Mouse (Mus musculus) thymus, postnatal 0 days (tissue): ENCODE results near the gene Cfap61. TPM values are rescaled to one million over a fixed set of nuclear protein-coding genes. Genes with fewer than 3 reads are reported as not detected.
"Not testable (repeated sequence)": the region's sequence is repeated elsewhere in the genome, so short reads cannot be mapped to it uniquely, and the experiment has no call there.

Source experiments
- DNase-seq: peaks from one replicate; pipeline ENCODE4 v3.0.0-alpha.2; 2015; ENCODE audit warnings: low spot score
- polyA plus RNA-seq: library from polyadenylated mRNA; unstranded; fragments of >200 nt; fragmentation: Nextera tagmentation; extraction: Ambion mirVana; gene quantifications from 2 replicates; pipeline ENCODE4 v1.2.1, GENCODE M21; 2015

Cfap61 gene
- polyA plus RNA-seq, result 0.15 and 0.30 TPM in 2 replicates

DNA sequence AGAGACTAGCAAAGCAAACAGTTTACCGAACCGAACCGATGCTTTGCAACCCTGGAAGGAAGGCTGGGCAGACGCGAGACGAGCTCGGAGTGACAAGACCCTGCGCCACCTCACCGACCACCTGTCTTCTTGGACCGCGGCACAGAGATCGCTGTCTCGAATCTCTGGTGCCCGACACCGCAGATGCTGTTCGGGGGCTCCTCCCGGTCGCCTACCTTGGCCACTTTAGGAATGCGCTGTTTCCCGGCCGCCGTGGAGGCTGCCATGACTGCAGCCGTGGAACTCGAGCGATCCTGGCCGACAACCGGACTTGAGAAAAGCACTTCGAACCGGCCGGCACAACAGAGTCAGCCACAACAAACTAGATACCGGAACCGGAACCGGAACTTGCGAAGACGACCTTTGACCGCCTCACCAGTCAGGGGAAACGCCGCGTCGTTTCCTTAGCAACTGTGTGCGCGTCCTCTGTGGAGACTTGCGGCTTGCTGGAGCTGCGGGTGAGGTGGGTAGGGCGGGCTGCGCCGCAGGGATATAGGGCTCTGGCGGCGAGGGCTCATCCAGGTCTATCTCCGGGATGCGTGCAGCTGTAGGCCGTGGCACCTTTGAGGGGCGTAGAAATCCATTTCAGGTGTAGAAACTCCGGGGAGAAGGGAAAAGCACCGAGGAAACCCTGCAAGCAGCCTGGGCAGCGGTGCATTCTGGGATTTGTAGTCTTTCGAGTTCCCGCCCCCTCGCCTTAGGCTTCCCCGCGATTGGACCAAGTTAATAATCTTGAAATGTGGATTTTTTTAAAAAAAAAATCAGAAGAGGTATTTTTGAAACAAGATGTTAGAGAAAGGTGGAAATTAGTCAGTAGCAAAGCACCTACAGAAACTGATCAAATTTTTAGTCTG lies at the start of gene Cfap61, which contains the start of gene Crnkl1:
Cfap61 (plus strand) TSS at position 446 of the 893 bp plus-strand sequence.
Crnkl1 (minus strand) TSS at position 676 of the 893 bp plus-strand sequence.
- DNase-seq, result peak; percentile 95

DNA sequence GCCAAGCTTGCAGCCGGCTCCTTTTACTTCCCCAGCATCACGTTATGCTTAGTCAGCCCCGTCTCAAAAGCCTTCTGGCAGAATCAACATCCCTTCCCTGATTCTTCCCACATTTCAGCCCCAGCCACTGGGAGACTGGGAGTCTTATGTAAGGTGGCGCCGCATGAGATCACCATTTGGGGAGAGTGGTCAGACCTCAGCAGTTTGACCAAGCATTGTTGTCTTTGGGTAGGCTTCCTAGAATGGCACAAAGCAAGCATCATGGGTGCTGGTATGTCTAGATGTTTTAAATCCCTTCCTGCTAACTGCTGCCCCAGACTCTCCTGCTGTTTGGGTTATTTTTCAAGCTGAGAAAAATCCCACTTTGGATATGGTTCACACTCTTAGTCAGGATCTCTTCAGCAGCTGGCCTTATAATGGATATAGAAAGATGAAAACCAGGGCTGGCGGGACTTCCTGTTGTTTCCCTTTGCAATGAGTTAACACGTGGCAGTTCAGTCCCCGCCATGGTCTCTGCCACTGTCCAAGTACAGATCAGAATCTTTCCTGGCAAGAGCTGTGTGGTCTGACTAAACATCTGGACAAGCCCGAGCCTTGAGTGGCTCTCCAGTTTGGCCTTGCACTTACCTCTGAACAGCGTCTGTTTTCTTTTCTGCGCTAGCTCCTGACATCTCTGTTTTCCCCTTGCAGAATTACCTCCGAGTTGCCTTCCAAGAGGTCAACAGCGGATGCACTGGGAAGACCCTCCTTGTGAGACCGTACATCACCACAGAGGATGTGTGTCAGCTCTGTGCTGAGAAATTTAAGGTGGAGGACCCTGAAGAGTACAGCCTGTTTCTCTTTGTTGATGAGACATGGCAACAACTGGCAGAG lies 49.4 kb upstream of the Cfap61 start:
- no peak for DNase-seq

DNA sequence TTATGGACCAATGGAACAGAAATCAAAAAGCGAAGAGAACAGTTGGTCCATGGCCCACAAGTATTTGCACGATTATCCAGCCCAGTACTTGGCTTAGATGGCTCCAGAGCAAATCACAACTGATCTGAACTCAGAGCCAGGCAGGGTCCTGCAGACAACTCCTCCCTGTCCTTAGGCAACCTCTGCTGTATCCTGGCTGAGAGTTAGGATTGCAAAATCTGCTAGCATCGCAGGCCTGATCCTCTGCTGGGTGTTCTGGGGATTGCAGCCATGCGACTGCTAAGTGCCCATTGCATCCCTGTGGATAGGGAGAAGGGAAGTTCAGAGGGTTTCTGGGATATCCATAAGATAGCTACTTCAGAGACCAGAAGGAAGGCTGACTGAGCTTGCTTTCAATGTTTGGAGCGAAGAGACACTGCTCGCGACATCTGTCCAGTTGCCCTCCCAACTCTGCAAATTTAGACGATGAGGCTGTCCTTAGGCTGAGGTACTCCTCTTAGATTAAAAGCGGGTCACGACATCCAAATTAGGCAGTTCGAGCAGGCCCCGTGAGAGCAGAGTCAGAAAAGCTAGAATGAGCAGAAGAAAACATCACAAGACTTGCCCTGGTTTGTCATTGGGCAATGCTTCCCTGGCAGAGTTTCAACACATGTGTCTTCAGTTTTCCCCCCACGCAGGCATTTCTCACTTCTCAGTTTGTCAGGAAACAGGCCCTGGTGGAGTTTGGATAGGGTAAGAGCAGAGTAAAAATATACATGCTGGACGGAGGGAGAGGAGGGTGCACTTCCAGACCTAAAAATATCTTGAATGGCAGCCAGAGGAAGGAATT lies 46.4 kb upstream of the Cfap61 start:
- no peak for DNase-seq

DNA sequence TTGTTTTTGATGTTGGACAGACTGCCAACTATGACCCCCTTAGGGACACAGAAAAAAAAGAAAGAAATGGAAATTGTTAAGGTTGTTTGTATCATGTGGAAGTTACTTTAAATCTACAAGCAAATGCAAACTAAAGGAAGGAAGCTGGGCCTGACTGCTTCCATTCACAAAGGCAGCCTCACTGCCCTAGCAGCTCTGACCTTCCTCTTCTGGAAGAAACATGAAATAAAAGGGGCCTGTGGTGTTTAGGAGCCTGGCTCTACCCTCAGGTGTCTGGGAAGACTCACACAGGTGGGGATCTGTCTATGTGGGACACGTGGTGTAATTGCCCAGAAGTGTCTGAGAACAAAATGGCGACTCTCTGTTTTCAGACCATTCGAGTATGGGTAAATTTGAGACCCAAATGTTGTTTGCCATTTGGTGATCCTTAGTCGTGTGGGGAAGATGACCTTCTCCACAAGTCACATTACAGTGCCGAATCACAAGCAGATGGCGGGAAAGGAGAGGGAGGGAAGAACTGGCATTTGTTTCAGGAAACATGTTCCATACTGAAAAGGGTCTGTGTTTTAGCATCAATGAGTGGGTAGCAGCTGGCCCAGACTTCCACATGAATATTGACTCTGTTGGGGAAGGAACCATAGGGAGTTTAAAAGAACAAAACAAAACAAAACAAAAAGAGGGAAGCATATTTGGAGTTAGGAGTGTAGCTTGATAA lies 45.7 kb upstream of the Cfap61 start:
- no peak for DNase-seq

DNA sequence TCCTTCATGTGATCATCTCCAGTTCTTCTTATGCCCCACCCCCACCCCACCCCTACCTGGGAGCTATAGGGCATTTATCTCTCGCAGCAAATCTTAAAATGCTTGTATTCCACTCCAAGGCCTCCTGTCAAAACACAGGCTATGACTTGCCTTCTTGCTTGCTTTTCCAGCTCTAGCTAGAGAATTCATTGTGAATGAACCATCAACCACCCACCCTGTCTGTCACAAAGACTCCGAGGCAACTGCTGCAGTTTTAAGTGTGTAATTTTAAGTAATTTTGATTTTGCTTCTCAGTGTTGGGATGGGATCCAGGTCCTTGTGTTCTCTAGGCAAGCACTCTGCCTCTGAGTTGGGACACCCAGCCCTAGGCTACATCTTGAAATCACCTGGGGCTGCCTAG lies 44.0 kb upstream of the Cfap61 start:
- DNase-seq, result no peak

DNA sequence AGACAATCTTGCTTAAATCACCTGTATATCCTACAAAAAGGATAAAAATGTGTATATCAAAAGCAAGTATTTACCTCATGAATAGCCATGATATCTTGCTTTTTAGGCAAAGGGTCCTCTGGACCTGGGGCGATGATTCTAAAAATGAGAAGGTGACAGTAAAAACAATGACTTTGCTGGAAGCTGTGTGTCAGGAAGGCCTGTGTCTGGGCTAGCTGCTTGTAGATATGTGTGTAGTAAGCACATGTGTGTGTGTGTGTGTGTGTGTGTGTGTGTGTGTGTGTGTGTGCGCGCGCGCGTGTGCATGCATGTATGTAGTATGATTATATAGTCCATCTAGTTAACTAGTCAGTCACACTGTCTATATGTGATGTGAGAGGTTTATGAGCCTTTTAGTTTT lies 40.8 kb upstream of the Cfap61 start:
- DNase-seq, result no peak

DNA sequence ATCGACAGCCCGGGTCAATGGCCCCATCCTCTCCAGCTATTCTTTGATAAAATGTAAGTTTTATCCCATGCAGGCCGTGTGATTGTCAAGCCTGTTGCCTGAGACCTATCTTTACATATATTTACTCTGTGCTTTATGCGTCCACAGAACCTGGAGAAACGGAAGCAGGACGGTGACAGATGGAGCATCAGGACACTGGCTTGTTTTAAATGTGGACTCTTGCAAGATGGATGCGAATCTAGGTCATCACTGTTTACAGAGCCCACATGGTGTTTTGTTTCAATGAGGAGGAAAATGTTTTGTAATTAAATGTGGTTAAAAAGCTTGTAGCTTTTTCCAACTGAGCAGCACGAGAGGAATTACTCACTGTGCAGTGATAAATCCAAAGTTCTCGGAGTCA lies 36.5 kb upstream of the Cfap61 start:
- DNase-seq, result no peak

DNA sequence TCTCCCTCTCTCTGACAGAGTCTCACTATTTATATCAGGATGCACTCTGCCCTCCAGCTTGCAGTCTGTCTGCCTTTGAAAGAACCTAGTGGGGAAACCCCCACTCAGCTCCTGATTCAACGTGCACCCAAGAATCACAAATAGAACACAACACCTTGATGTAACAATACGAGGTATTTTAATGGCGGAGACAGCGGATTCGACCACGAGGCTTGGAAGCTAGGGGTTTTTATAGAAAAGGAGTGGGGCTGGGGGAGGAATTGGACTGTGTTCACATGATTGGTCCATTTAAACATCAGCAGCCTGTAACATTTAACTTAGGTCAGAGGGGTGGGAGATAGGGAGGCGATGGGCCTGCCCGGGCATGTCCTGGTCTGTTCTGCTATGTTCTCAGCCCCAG lies 34.3 kb upstream of the Cfap61 start:
- not testable (repeated sequence) for DNase-seq

DNA sequence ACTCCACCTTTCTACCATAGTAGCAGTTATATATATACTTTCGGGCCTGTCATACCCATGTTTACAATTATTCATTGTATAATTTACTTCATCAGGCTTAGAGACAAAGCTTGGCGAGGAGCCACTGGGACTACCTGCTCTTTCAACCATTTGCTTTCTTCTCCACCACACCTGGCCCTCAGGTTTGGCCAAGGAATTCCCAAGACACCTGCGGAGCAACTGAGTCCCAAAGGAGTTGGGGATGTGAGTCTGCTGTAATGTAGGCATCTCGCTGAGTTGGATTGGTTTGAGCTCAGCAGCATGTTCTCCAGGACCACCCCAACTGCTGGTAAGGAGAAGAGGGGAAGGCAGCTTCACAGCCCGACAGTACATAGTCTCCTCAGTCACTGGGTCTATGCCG lies 32.7 kb upstream of the Cfap61 start, which contains the start of gene Naa20:
Naa20 (plus strand) TSS at position 239 of the 400 bp plus-strand sequence.
- DNase-seq, result no peak

DNA sequence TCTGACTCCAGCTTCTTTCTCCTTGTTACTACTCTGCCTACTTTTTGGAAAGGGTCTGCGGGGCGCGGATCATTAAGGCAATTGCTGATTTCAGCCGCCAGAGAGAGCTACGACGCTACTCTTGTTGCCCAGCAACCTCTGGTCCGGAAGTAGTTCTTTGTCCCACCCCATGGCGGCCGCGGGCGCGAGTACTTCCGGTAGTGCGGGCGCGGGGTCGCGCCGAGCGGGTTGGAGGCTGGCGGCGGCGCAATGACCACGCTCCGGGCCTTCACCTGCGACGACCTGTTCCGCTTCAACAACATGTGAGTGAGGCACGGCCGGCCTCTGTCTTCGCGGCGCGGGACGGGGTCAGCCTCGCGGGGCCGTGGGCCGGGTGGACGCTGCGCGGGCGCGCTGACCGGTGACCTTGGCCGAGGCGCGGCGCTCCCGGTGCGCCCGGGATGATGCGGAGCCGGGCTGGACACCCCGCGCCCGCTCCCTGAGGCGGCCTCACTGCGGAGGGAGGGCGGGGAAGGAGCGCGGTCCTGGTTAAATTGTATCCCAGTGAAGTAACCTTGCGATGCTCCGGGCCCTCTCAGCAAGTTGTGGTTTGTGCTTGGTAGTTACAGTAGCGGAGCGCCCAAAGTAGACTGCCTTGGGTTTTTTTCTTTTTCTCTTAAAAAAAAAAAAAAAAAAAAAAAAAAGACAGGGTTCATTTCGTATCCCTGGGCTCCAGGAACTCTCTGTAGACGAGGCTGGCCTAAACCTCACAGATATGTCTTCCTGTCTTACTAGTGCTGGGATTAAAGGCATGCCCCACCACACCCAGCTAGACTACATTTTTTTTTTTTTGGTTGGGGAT lies 31.3 kb upstream of the Cfap61 start:
- peak; percentile 87 for DNase-seq

DNA sequence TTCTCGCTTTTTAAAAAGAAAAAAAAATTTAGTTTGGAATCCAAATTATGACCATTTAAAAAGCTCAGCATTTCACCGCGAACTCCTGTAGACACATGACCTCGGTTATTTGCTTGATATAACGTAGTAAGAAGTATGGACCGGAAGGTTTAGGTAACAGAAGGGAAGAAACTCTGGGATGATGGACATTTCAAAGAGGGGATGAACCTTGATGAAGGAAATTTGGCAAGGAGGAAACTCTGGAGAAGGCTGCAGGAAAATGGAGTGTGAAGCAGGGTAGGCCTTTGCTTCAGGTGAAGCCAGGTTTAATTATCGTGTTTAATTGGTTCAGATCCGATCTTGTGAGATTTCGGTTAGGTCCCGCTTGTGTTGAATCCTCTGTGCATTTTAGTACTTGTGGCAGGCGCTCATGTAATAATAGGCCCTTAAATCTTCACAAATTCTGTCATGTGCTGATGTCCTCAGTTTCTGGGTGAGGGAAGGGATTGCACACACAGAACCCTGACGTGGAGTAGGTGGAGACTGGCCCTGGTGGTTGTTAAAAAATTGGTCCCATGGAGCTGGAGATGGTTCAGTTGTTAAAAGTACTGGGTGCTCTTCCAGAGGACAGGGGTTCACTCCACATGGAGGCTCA lies 30.5 kb upstream of the Cfap61 start:
- no peak for DNase-seq

DNA sequence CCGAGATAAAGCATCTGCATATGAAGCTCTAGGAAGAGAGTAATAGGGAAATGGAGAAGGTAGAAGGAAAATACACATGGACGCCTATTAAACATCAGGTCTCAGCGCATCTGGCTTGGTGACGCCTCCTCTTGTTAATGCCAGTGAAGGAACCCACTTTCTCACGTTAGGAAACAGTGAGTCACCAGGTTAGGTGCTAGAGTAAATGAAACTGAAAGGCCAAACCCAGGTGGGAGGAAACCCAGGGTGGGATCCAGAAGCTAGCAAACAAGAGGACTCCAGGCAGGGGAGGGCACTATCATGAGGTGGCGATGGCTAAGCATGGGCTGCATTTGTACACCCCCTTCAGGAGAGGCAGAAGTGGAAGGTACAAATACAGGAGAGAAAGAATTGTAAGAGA lies 29.4 kb upstream of the Cfap61 start:
- DNase-seq, result no peak

DNA sequence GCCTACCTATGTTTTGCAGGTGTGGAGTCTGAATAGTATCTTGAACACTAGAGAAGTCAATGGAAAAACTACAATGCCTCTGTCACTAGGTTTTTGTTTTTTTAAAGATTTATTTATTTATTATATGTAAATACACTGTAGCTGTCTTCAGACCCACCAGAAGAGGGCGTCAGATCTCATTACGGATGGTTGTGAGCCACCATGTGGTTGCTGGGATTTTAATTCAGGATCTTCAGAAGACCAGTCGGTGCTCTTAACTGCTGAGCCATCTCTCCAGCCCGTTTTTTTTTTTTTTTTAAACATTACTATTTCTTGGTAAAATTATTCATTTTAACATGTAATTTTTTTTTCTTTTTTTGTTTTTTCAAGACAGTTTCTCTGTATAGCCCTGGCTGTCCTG lies 28.7 kb upstream of the Cfap61 start:
- DNase-seq, result not testable (repeated sequence)

DNA sequence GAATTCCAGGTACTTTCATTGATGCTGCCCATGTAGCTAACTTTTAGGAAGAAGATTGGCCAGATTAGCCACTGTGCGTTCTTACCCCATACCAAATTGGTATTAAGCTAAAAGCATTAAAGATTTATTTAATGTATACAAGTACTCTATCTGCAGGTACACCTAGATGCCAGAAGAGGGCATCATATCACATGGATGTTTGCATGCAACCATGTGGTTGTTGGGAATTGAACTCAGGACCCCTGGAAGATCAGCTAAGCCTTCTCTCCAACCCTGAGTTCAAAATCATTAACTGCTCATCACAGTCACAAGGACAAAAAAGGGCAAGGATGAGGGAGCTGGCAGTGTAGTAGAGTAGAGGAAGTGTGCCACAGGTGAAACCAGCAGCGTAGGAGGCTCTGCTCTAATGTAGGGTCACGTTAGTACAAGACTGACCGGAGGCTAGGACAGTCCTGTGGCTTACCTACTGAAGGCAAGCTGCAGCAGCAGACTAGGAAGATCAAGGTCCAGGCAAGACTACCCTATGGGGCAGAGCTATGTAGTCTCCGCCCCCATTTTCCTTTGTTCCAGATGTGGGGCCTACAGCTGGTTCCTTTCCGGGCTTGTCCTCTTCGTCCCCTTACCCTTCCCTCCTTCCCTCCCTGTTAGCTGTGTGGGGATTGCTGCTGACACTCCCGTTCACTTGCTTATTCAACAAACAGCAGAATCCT lies 13.5 kb upstream of the Cfap61 start:
- DNase-seq, result no peak

DNA sequence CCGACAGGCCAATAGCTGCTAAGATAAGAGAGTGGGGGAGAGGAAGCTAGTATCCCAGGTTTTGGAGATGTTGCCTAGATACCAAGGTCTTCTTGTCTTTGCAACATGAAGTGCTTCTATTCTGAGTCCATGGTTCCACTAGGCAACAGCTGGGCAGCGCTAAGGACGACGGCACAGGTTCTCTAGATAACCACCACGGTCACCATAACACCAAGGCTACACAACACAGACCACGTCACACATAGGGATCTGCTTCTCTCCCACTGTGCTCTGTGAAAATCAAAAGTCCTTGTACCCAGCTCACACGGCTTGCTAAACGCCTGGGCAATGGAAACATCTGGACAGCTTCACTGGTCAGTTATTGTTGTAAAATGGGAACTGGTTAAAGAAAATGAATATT lies 2.4 kb downstream of the Cfap61 start:
- no peak for DNase-seq

DNA sequence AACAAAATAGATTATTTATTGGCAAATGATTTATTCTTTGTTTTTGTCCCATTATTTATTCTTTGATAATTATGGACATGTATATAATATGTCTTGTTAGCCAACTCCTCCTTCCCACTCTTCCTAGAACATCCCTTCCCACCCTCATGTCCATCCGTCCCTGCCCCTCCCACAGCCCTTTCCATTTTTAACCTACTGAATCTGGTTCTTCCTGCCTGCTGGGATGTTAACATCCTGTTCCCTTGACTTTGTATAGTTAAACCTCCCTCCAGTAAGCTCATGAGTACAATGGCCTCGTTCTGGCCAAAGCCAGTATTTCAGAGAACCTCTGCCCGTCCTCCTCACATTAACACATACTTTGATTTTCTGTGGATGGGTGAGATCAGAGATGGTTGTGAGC lies 6.8 kb downstream of the Cfap61 start:
- DNase-seq, result no peak

DNA sequence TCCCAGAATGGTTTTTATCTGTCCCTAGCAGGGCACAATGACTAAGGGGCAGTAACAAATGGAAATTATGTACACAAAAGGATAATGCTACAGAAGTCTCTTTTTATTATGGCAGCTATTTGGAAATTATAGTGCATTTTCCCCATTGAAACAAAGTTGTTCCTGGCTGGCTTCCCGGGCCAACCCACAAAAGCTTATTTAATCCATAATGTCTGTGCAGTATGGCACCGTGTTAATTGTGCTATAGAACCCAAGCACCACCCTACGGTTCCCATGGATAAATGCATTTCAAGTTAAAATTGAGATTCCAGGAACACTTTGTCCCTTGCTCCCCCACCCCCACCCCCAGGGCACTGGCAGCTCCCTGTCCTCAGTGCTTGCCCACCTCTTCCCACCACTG lies 9.7 kb downstream of the Cfap61 start:
- DNase-seq, result no peak

DNA sequence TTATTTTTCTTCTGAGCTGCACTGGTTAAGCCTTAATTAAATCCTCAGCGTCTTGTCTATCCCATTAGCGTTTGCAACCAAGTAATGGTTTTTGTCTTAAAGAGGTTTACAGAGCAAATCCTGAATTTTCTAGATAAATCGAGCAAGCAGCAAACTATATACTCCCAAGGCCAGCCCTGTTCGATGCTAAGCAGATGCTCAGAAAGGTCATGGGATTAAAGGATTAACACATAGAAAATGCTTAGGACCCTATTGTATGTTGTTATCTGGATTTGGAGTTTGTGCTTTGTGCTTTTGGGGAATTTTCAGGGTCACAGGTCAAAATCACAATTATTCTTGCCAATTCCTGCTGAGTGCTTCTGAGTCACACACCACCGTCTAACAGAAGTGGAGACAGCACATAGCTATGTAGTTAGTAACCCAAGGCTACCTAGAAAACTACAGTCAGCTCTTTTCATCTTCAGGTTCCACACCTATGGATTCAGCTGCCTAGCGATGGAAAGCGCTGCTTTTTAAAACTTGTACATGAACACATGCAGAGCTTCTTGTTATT lies 13.9 kb downstream of the Cfap61 start:
- no peak for DNase-seq
